Mouse (Mus musculus) embryonic stem cell, embryonic (primary cell): Measurements from ENCODE around the gene Gm7849.
"Not testable (repeated sequence)": the region's sequence is repeated elsewhere in the genome, so short reads cannot be mapped to it uniquely, and the experiment has no call there.

Source experiments
- CTCF ChIA-PET, 4 experiments: fragments of 300-600 bp in 2 of 4; fragments of 350-600 bp in 2 of 4; sonication (Branson Sonifier 250); formaldehyde crosslinking; loops; one replicate each; lab custom pipeline; 2022; ENCODE audit warnings: inconsistent platforms in 2 of 4; lab: Charles Lee
- POLR2A ChIA-PET, 4 experiments: fragments of 300-600 bp in 2 of 4; fragments of 350-600 bp in 2 of 4; sonication (Branson Sonifier 250); formaldehyde crosslinking; loops; one replicate each; lab custom pipeline; 2022; ENCODE audit warnings: antibody characterized with exemption in 4 of 4, inconsistent platforms in 1 of 4; lab: Charles Lee

Gene Gm7849

GRCm38 (mm10) chr8:21456460-21456859 is at the start of gene Gm7849:
Gm7849 (minus strand) TSS chr8:21456560.
- CTCF ChIA-PET, POLR2A ChIA-PET: not testable (repeated sequence)

DNA sequence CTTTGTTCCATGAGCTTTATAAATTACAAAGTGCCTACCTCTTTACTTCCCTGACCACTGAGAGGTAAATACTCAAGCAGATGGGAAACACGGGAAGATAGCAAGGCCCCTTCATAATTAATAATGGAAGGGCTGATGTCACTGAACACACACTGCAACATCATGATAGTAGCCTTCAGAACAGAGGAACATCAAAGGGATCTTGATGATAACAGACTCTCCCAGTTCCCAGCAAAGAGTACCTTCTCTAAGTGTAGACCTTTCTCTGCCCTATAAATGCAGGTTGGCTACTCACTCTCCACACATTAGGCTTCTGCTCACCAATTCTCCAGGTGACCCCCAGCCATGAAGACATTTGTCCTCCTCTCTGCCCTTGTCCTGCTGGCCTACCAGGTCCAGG is 29.2 kb downstream of the Gm7849 start, which contains the start of gene Defa36:
Defa36 (plus strand) TSS at position 301 of the 400 bp plus-strand sequence.
- POLR2A ChIA-PET, CTCF ChIA-PET: not testable (repeated sequence)
